Mouse (Mus musculus) embryonic facial prominence, embryonic 11.5 days (tissue): ENCODE data around the gene Cradd. TPM values are rescaled to one million over a fixed set of nuclear protein-coding genes. Genes with fewer than 3 reads are reported as not detected.
A peak's percentile ranks its signal among the peaks of the same experiment; 100 is the strongest.

Experiments used
- ATAC-seq: fragments of 200-750 bp; cut with Nextera tagmentation; replicated peaks from 2 replicates; pipeline ENCODE4 v1.8.0; 2017; ENCODE audit warnings: low read depth; ENCODE audit not compliant: insufficient number of reproducible peaks, low FRiP score, low TSS enrichment
- DNase-seq: peaks from one replicate; pipeline ENCODE4 v3.0.0-alpha.2; 2015; ENCODE audit warnings: low spot score
- H3K27ac ChIP-seq: fragments of 300-500 bp; sonication (generic); replicated peaks from 2 replicates; pipeline ENCODE4 v1.5.1; 2014; ENCODE audit warnings: mild to moderate bottlenecking, low read depth, low read length, control low read depth
- H3K27me3 ChIP-seq: fragments of 300-500 bp; sonication (generic); 2 replicates; pipeline ENCODE4 v1.6.1; 2014; ENCODE audit warnings: mild to moderate bottlenecking, low read length, moderate library complexity, mixed read lengths; ENCODE audit not compliant: control insufficient read depth, insufficient read depth
- H3K36me3 ChIP-seq: fragments of 300-500 bp; sonication (generic); replicated peaks from 2 replicates; pipeline ENCODE4 v1.6.1; 2014; ENCODE audit warnings: low read depth, mild to moderate bottlenecking, low read length, moderate library complexity, mixed read lengths; ENCODE audit not compliant: control insufficient read depth, insufficient read depth
- H3K4me1 ChIP-seq: fragments of 300-500 bp; sonication (generic); 2 replicates; pipeline ENCODE4 v1.6.1; 2014; ENCODE audit warnings: low read length, mixed read lengths; ENCODE audit not compliant: control insufficient read depth, insufficient read depth
- H3K4me2 ChIP-seq: fragments of 300-500 bp; sonication (generic); 2 replicates; pipeline ENCODE4 v1.6.1; 2014; ENCODE audit warnings: low read depth, mild to moderate bottlenecking, control low read depth, low read length, moderate library complexity
- H3K4me3 ChIP-seq: fragments of 300-500 bp; sonication (generic); 2 replicates; pipeline ENCODE4 v1.5.1; 2014; ENCODE audit warnings: low read depth, low read length, control low read depth
- H3K9ac ChIP-seq: fragments of 300-500 bp; sonication (generic); replicated peaks from 2 replicates; pipeline ENCODE4 v1.6.1; 2014; ENCODE audit warnings: mild to moderate bottlenecking, control low read depth, low read length
- H3K9me3 ChIP-seq: fragments of 300-500 bp; sonication (generic); replicated peaks from 2 replicates; pipeline ENCODE4 v1.6.1; 2016; ENCODE audit warnings: mild to moderate bottlenecking, low read length, inconsistent platforms, mixed read lengths; ENCODE audit not compliant: control insufficient read depth
- WGBS: fragments of 180-500 bp; shearing (Covaris S2); extraction: QIAGEN DNeasy Blood & Tissue Kit; methylation state at CpG from one replicate; pipeline ENCODE4 v1.1.7; 2014; 5-methylcytosine and 5-hydroxymethylcytosine counted together
- polyA plus RNA-seq: library from polyadenylated mRNA; unstranded; fragments of >200 nt; fragmentation: Nextera tagmentation; extraction: Ambion mirVana; gene quantifications from 2 replicates; pipeline ENCODE4 v1.2.1, GENCODE M21; 2014

Cradd gene
- polyA plus RNA-seq, 1 experiment from 2014 or later = 15.3 TPM

DNA sequence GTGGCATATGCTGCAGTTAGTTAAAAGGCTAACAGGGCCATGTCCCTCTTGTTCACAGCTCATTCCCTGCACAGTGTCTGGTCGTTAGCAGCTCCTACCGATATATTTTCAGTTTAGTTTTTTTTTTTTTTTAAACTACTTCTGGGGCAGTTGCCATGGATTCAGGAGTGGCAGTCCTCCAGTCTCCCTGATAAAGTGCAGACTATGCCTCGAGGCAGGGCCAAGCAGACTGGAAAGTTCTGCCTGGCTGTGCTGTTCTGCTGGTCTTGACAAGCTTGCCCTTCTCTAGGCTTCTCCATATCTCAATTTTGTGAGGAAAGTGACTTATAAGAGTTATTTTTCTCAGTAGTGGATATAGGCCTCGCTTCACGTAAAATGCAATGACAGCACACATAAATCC lies 139.7 kb downstream of the Cradd start:
- Histone ChIP-seq H3K4me3 (no peak overlapping the region), H3K4me2 (no peak overlapping the region), H3K36me3 (no peaks in the 10 kb centered on the region), H3K27me3 (no peaks in the 10 kb centered on the region), H3K4me1 (no peaks in the 10 kb centered on the region), H3K9me3 (no peaks in the 10 kb centered on the region), H3K9ac (no peak overlapping the region), H3K27ac (no peak overlapping the region)
- ATAC-seq (no peak), DNase-seq (no peak)
- 81% methylated on average over 5 of the region's 5 CpGs for WGBS

DNA sequence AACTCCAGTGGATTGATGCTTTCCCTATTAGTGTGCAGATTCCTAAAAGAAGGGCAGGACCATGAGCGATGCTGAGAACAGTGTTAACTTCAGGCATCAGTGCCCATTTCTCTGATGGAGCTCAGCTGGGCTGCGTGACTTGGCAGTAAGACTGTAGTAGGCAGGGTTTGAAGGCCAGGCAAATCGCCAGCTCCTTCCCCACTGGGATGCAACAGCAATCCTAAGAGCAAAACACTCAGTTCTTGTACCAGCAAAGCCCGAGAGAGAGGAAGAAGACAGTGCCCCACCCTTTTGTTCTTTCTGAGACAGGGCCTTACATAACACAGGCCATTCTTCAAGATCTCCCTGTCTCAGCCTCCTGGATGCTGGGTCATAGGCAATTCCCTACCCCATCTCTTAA lies 140.9 kb downstream of the Cradd start:
- Histone ChIP-seq H3K27me3 (no peaks in the 10 kb centered on the region), H3K9ac (no peak overlapping the region), H3K4me2 (no peak overlapping the region), H3K36me3 (no peaks in the 10 kb centered on the region), H3K4me1 (no peaks in the 10 kb centered on the region), H3K4me3 (no peak overlapping the region), H3K9me3 (no peaks in the 10 kb centered on the region), H3K27ac (no peak overlapping the region)
- WGBS = 76% methylated on average over 4 of the region's 4 CpGs
- ATAC-seq (0 out of 2 replicates have a peak, but pooled peaks have one; percentile 48), DNase-seq (no peak)

DNA sequence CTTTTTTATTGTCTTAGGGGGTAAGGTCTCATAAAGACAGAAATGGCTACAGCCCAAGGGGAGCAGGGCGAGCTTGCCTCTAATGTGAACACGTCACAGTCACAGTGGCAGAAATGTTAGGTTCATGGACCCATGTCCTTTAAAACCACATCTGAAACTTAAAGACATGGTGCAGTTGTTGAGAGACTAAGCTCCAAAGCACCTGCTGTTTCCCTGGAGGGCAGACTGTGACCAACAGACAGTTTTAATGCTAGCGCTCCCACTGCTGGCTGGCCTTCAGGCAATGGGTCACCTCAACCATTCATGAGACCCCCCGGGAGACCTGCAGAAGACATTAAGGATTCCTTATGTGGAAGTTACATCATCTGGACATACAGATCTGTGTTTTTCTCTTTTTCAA lies 141.5 kb downstream of the Cradd start:
- Histone ChIP-seq H3K9me3 (no peaks in the 10 kb centered on the region), H3K4me2 (no peak overlapping the region), H3K4me1 (no peaks in the 10 kb centered on the region), H3K36me3 (no peaks in the 10 kb centered on the region), H3K9ac (no peak overlapping the region), H3K4me3 (no peak overlapping the region), H3K27me3 (no peaks in the 10 kb centered on the region), H3K27ac (no peak overlapping the region)
- ATAC-seq (no peak), DNase-seq (no peak)
- 87% methylated on average over 4 of the region's 4 CpGs for WGBS

DNA sequence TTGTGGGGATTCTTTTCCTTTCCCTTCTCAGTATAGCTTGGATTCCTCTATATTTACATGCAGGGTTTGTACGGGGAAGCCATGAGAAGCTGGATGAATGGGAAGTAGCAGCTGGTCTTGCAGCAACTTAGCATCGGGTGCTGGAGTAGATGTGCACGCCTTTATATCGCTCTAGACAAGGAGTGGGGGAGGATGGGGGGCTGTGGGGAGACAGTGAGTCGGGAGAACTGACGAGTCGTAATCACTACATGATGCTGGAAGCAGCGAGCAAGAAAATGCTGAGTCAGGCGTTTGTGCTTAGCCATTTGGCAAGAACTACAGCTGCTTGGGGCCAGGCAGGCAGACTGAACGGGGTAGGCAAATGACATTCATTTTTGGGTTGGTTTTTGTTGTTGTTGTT lies 142.4 kb downstream of the Cradd start:
- ATAC-seq = no peak
- Histone ChIP-seq H3K4me2 (no peak overlapping the region), H3K27ac (no peak overlapping the region), H3K9ac (no peak overlapping the region), H3K9me3 (no peaks in the 10 kb centered on the region), H3K27me3 (no peaks in the 10 kb centered on the region), H3K4me1 (no peaks in the 10 kb centered on the region), H3K4me3 (no peak overlapping the region), H3K36me3 (no peaks in the 10 kb centered on the region)
- WGBS = 71% methylated on average over 10 of the region's 10 CpGs
- DNase-seq = peak; percentile 44

DNA sequence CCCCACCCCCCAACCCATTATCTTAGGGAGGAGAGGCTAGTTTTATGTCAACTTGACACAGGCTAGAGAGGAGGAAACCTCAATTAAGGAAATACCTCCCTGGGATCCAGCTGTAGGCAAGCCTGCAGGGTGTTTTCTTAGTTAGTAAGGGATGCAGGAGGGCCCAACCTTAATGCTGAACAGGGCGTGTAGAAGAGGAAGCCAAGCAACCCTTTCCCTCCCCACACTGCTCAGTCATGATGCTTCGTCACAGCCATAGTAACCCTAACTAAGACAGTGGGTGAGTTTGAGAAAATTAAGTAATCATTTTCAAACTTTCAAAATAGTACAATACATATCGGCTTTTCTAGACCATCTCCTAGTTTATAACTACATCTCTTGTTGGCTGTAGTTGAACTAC lies 143.0 kb downstream of the Cradd start:
- Histone ChIP-seq H3K9ac (no peak overlapping the region), H3K27ac (no peak overlapping the region), H3K4me3 (no peak overlapping the region), H3K36me3 (no peaks in the 10 kb centered on the region), H3K9me3 (no peaks in the 10 kb centered on the region), H3K4me2 (no peak overlapping the region), H3K27me3 (no peaks in the 10 kb centered on the region), H3K4me1 (no peaks in the 10 kb centered on the region)
- WGBS = 69% methylated on average over 3 of the region's 3 CpGs
- no peak for ATAC-seq
- DNase-seq = no peak

DNA sequence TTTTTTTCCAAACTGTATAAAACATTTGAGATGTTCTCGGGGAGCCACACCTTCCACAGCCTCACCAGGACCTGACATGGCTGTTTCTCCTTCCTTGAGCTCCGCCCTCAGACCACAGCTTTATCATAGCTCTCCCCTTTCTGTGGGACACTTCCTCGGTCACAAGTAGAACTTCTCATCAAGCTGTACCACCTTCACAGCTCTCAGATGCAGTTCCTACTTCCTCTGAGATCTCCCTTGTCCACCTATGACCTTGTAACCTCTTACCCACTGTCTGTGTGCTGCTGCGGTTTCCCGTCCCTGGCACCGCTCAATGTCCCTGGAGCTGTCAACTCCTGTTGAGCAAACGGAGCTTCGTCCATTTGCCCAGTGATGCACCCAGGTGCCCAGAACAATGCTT lies 143.8 kb downstream of the Cradd start:
- Histone ChIP-seq H3K4me2 (no peak overlapping the region), H3K36me3 (no peaks in the 10 kb centered on the region), H3K9me3 (no peaks in the 10 kb centered on the region), H3K4me1 (no peaks in the 10 kb centered on the region), H3K9ac (no peak overlapping the region), H3K27me3 (no peaks in the 10 kb centered on the region), H3K4me3 (no peak overlapping the region), H3K27ac (no peak overlapping the region)
- DNase-seq (no peak), ATAC-seq (no peak)
- 86% methylated on average over 8 of the region's 8 CpGs for WGBS

DNA sequence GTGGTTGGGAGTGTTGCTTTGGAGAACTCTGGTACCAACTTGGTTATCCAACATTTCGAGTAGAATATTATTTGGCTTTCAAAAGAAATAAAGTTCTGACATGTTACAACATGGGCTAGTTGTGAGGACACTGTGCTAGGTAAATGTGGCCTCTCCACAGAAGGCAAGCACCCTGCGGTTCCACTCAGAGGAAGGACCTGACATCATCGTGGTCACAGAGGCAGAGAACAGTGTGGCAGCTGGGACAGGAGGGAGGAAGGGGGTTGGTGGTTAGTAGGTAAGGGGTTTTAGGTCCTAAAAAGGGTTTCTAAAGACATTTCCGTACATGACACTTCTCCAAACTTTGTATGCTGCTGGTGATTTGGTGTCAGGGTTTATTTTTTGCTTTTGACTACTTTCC lies 145.1 kb downstream of the Cradd start:
- Histone ChIP-seq H3K4me2 (no peak overlapping the region), H3K4me3 (no peak overlapping the region), H3K9ac (no peak overlapping the region), H3K9me3 (no peaks in the 10 kb centered on the region), H3K4me1 (no peaks in the 10 kb centered on the region; the same call in 1 of the 2 replicates), H3K36me3 (no peaks in the 10 kb centered on the region), H3K27ac (no peak overlapping the region), H3K27me3 (no peaks in the 10 kb centered on the region)
- WGBS = 86% methylated on average over 4 of the region's 4 CpGs
- no peak for ATAC-seq
- DNase-seq = no peak

DNA sequence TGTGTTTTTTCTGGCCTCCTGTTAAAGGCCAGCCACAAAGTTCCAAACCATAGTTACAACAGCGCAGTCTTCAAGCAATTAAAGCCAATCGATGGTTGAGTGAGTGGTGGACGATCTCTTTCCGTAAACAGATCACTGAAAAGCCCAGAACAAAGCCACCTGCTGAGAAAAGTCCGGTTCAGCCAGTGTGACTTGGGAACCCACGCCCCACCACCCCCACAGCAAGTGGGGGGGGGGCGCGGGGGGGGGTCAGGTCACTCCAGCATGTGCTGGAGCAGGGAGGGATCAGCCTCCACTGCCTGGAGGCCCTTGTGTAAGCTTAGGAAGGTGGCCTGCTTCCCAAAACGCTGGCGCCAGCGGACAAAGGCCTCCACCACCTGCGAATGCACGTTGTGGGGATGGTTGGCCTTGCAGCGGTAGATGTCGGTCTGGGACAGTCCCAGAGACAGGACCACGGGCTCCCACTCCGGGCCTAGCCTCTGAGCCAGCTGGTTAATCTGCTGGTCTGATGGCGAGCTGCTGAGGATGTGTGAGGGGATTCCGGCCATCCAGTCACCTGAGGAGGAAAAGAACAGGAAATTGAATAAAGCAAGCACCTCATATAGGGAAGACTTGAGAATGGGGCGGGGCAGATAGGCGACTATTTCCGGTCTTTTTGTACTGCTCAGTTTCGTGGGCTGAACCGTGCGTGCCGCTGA lies 148.4 kb downstream of the Cradd start:
- no peaks in the 10 kb centered on the region for H3K27me3 ChIP-seq
- H3K36me3 ChIP-seq = no peaks in the 10 kb centered on the region
- no peak for DNase-seq
- no peak overlapping the region for H3K27ac ChIP-seq
- ATAC-seq = no peak
- H3K4me2 ChIP-seq = no peak overlapping the region; the same call in 1 of the 2 replicates
- no peak overlapping the region for H3K9ac ChIP-seq
- no peaks in the 10 kb centered on the region; the same call in 1 of the 2 replicates for H3K4me1 ChIP-seq
- WGBS = 41% methylated on average over 25 of the region's 26 CpGs
- no peak overlapping the region for H3K4me3 ChIP-seq
- H3K9me3 ChIP-seq = no peaks in the 10 kb centered on the region
